Mouse (Mus musculus) intestine, embryonic 16.5 days (tissue): ENCODE results near the gene Ces2b. TPM values are rescaled to one million over a fixed set of nuclear protein-coding genes. Genes with fewer than 3 reads are reported as not detected.
"Not testable (repeated sequence)": the region's sequence is repeated elsewhere in the genome, so short reads cannot be mapped to it uniquely, and the experiment has no call there.

Source experiments
- ATAC-seq: fragments of 200-750 bp; cut with Nextera tagmentation; 2 replicates; pipeline ENCODE4 v1.8.0; 2017; ENCODE audit warnings: moderate TSS enrichment, moderate library complexity
- H3K27ac ChIP-seq: fragments of 300-500 bp; sonication (generic); 2 replicates; pipeline ENCODE4 v1.5.1; 2014; ENCODE audit warnings: mild to moderate bottlenecking, low read length
- H3K27me3 ChIP-seq: fragments of 300-500 bp; sonication (generic); replicated peaks from 2 replicates; pipeline ENCODE4 v1.6.1; 2014; ENCODE audit warnings: low read length, control low read depth, mixed read lengths; ENCODE audit not compliant: control insufficient read depth, insufficient read depth
- H3K36me3 ChIP-seq: fragments of 300-500 bp; sonication (generic); 2 replicates; pipeline ENCODE4 v1.6.1; 2014; ENCODE audit warnings: low read length, control low read depth; ENCODE audit not compliant: control insufficient read depth, insufficient read depth
- H3K4me1 ChIP-seq: fragments of 300-500 bp; sonication (generic); 2 replicates; pipeline ENCODE4 v1.6.1; 2014; ENCODE audit warnings: low read length, control low read depth, mixed read lengths; ENCODE audit not compliant: control insufficient read depth, insufficient read depth
- H3K4me2 ChIP-seq: fragments of 300-500 bp; sonication (generic); 2 replicates; pipeline ENCODE4 v1.6.1; 2014; ENCODE audit warnings: low read depth, low read length, control low read depth
- H3K4me3 ChIP-seq: fragments of 300-500 bp; sonication (generic); 2 replicates; pipeline ENCODE4 v1.5.1; 2014; ENCODE audit warnings: mild to moderate bottlenecking, low read length
- H3K9ac ChIP-seq: fragments of 300-500 bp; sonication (generic); 2 replicates; pipeline ENCODE4 v1.6.1; 2014; ENCODE audit warnings: low read depth, low read length
- H3K9me3 ChIP-seq: fragments of 300-500 bp; sonication (generic); 2 replicates; pipeline ENCODE4 v1.6.1; 2016; ENCODE audit warnings: low read length, control low read depth; ENCODE audit not compliant: control insufficient read depth
- WGBS: fragments of 180-500 bp; shearing (Covaris S2); extraction: QIAGEN DNeasy Blood & Tissue Kit; methylation state at CpG from one replicate; pipeline ENCODE4 v1.1.7; 2014; 5-methylcytosine and 5-hydroxymethylcytosine counted together
- polyA plus RNA-seq: library from polyadenylated mRNA; unstranded; fragments of >200 nt; fragmentation: Nextera tagmentation; extraction: Ambion mirVana; gene quantifications from 2 replicates; pipeline ENCODE4 v1.2.1, GENCODE M21; 2015

Gene Ces2b
- polyA plus RNA-seq, 1 experiment from 2014 or later: 0.92 TPM

DNA sequence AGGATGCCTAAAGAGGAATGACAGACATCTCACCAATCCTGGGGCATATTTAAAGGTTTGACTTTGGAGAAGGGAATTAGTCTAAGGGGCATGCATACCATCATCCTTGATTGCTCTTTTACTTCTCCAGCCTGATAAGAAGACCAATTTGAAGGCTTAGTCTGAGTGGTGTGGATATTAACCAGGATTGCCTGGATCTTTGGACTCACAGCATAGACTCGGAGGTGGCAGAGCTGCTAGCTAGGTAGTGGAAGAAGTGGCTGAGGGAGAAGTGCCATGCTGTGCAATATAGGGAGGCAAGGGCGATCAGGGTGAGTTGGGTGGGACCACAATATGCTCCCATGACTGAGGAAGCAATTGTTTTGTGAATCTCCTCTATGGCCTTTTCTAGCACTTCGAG, 3.2 kb upstream of the Ces2b start:
- no peak overlapping the region for H3K4me3 ChIP-seq
- H3K9me3 ChIP-seq: no peaks in the 10 kb centered on the region
- no peaks in the 10 kb centered on the region for H3K4me1 ChIP-seq
- no peaks in the 10 kb centered on the region for H3K36me3 ChIP-seq
- no peaks in the 10 kb centered on the region for H3K27me3 ChIP-seq
- no peak overlapping the region for H3K27ac ChIP-seq
- no peak overlapping the region for H3K4me2 ChIP-seq
- peak; percentile 77 for ATAC-seq
- H3K9ac ChIP-seq: no peak overlapping the region
- WGBS: 67% methylated on average over 3 of the region's 3 CpGs

DNA sequence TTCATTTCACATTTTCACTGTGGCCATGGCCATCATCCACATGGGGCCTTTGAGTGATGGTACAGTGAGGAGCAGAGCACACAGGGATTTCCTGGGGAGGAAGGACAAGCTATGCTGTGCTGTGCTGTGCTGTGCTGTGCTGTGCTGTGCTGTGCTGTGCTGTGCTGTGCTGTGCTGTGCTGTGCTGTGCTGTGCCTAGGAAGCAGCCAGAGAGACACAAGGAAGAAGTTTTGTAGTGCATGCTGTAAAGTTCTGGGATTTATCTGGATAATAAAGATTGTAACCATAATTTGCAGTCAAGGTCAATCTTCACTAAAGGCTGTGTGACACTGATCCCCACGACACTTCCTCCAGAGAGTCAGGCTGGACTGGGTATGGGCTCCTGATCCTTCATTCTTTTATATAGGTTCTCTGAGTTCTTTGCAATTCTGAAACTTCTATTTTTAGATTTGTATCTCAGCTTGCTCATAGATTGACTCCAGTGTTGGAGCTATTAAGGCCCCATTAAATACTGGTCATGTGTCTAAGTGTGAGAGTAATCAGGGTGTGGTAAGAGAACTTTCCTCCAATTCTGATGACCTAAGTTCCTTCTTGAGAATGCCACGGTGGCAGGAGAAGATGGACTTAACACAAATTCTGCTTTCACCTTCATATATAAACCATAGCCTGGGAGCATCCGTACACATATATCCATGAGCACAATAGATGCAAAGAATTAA, 10.1 kb downstream of the Ces2b start:
- no peaks in the 10 kb centered on the region for H3K36me3 ChIP-seq
- no peaks in the 10 kb centered on the region for H3K27me3 ChIP-seq
- no peak overlapping the region for H3K4me3 ChIP-seq
- peaks cover 2% of the 10 kb centered on the region; the same call in 1 of the 2 replicates for H3K4me1 ChIP-seq
- 67% methylated on average over 3 of the region's 3 CpGs for WGBS
- H3K27ac ChIP-seq: no peak overlapping the region
- no peaks in the 10 kb centered on the region for H3K9me3 ChIP-seq
- no peak overlapping the region for H3K4me2 ChIP-seq
- peak; percentile 93 for ATAC-seq
- H3K9ac ChIP-seq: no peak overlapping the region

DNA sequence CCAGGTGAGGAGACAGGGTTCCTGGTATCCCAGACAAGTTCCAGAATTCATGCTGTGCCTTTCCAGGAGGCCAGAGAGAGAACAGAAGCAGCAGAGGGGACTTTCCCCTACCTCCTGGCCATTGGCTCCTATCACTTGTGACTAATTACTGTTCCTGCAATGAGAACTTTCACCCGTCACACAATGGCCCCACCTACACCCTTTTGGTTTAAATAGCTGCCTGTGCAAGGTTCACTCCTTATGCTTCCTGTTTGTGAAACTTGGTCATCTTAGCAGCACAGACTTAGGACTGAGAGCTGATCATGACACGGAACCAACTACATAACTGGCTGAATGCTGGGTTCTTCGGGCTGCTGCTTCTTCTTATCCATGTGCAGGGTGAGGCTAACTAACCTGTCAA, 15.5 kb downstream of the Ces2b start, which contains the start of gene Ces2c:
Gene Ces2c, plus strand, starts transcription at position 238 of the 400 bp plus-strand sequence.
- no peak within 1 kb of the TSS for H3K4me3 ChIP-seq
- H3K36me3 ChIP-seq: no peaks in the 10 kb centered on the region
- H3K4me1 ChIP-seq: peaks cover 4% of the 10 kb centered on the region; the same call in 1 of the 2 replicates
- no peak within 1 kb of the TSS for H3K4me2 ChIP-seq
- peak; percentile 94 for ATAC-seq
- no peaks in the 10 kb centered on the region for H3K27me3 ChIP-seq
- H3K9me3 ChIP-seq: no peaks in the 10 kb centered on the region
- no peak within 1 kb of the TSS for H3K27ac ChIP-seq
- no peak within 1 kb of the TSS for H3K9ac ChIP-seq
- WGBS: 72% methylated on average over 3 of the region's 3 CpGs

DNA sequence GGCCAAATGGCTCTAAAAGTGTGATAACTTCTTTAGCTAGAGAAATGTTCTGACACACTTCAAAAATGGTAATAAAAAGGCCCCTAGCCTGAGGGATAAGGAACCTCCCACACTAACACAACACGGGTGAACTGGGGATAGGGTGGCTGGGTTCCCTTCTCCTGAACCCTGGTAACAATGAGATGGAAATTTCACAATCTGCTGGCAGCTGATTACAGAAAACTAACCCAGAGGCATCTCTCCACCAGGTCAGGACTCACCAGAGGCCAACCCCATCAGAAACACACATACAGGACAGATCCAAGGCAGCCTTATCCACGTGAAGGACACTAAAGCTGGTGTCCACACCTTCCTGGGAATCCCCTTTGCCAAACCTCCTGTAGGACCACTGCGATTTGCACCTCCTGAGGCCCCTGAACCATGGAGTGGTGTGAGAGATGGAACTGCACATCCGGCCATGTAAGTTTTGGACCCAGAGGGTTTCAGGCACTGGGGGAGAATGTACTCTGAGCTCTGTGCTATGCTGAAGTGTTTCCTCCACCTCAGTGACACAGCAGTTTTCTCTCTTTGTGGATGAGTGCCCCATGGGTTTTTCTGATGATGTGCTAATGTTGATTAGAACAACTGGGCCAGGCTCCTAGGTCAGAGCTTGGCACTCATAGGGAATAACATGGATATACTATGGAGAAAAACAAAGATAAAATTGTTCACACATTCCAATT, 16.5 kb downstream of the Ces2b start:
- Histone ChIP-seq H3K36me3 (no peaks in the 10 kb centered on the region), H3K4me2 (no peak overlapping the region), H3K4me3 (no peak overlapping the region), H3K9ac (no peak overlapping the region), H3K9me3 (no peaks in the 10 kb centered on the region), H3K4me1 (peaks cover 4% of the 10 kb centered on the region; the same call in 1 of the 2 replicates), H3K27ac (no peak overlapping the region), H3K27me3 (no peaks in the 10 kb centered on the region)
- 0 out of 2 replicates have a peak, but pooled peaks have one; percentile 9 for ATAC-seq
- 73% methylated on average over 4 of the region's 4 CpGs for WGBS

DNA sequence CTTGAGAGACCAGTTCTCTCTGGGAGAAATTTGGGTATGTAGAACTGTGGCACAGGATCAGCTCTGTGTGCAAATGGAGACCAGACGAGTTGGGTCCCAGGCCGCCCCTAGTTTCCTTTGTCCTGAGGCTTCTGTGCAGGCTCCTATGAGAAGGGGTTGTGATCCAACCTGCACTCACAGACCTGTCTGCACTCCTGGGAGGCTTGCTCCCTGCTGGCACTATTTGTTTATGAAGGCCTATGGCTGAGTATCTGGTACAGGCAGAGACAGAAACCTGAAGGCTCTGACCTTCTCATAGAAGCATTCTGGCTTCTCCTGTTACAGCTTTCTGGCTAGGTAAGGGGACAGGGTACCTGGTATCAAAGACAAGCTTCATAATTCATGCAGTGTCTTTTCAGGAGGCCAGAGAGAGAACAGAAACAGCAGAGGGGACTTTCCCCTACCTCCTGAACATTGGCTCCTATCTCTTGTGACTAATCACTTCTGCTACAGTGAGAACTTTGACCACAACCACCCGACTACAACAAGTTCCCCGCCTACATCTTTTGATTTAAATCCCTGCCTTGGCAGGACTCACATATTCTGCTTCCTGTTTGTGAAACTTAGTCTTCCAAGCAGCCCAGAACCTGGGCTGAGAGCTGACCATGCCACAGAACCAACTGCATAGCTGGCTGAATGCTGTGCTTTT, 35.6 kb downstream of the Ces2b start:
- not testable (repeated sequence) for H3K27ac ChIP-seq, H3K27me3 ChIP-seq, H3K4me1 ChIP-seq, H3K36me3 ChIP-seq, H3K9ac ChIP-seq, H3K4me2 ChIP-seq, H3K9me3 ChIP-seq, H3K4me3 ChIP-seq
- no CpG with 5 or more reads among the region's 4 CpGs for WGBS
- peak; percentile 97 for ATAC-seq

DNA sequence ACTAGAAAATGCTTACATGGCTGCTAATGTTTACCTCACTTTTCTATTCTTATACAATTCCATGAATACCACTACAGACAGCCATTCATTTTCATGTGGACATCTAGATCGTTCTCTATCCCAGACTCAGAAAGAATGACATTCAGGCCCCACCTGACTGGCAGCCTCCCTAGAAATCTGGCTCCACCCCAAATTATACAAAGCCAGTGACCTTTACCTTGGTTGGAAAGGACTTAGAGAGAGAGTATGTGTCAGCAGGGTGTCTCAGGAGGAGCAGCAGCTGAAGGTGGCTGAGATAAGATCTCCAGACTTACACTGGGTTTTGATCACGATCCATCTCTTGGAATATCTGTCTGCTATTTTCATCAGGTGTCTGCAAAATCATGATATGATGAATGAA, 37.5 kb downstream of the Ces2b start:
- H3K4me3 ChIP-seq: not testable (repeated sequence)
- ATAC-seq: peak; percentile 36; the same call in 1 of the 2 replicates

DNA sequence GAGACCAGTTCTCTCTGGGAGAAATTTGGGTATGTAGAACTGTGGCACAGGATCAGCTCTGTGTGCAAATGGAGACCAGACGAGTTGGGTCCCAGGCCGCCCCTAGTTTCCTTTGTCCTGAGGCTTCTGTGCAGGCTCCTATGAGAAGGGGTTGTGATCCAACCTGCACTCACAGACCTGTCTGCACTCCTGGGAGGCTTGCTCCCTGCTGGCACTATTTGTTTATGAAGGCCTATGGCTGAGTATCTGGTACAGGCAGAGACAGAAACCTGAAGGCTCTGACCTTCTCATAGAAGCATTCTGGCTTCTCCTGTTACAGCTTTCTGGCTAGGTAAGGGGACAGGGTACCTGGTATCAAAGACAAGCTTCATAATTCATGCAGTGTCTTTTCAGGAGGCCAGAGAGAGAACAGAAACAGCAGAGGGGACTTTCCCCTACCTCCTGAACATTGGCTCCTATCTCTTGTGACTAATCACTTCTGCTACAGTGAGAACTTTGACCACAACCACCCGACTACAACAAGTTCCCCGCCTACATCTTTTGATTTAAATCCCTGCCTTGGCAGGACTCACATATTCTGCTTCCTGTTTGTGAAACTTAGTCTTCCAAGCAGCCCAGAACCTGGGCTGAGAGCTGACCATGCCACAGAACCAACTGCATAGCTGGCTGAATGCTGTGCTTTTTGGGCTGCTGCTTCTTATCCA, 55.0 kb downstream of the Ces2b start:
- not testable (repeated sequence) for H3K9me3 ChIP-seq, H3K9ac ChIP-seq, H3K27ac ChIP-seq, H3K27me3 ChIP-seq, H3K4me2 ChIP-seq, H3K4me3 ChIP-seq, H3K36me3 ChIP-seq, H3K4me1 ChIP-seq
- WGBS: no CpG with 5 or more reads among the region's 4 CpGs
- ATAC-seq: peak; percentile 98

More for the DNA sequence above, 37.5 kb downstream of the Ces2b start:
- not testable (repeated sequence) for H3K9ac ChIP-seq, H3K4me2 ChIP-seq, H3K9me3 ChIP-seq, H3K4me1 ChIP-seq, H3K36me3 ChIP-seq, H3K27me3 ChIP-seq, H3K27ac ChIP-seq
- no CpG with 5 or more reads among the region's 2 CpGs for WGBS
